Mouse (Mus musculus): ENCODE measurements around the gene Eif2ak1.

GRCm38 (mm10) chr5:143927875-143928274 is 110.3 kb downstream of the Eif2ak1 start, which contains the start of gene Gm42421:
- TF ChIP-seq CTCF (conservative IDR thresholded peaks at IDR 0.05; ENCODE audit: low read length): no peak
- no peak for TF ChIP-seq NANOG (IDR thresholded peaks at IDR 0.05; ENCODE audit: borderline replicate concordance, low read length)
